Mouse (Mus musculus): ENCODE measurements around the gene 1810043G02Rik. TPM values are rescaled to one million over a fixed set of nuclear protein-coding genes. Genes with fewer than 3 reads are reported as not detected.
"Not testable (repeated sequence)": the region's sequence is repeated elsewhere in the genome, so short reads cannot be mapped to it uniquely, and the experiment has no call there.

Gene 1810043G02Rik
- total RNA-seq (2014; rRNA removed) (46.5 and 50.4 TPM in 2 replicates), polyA plus RNA-seq (2015; fragmentation: Nextera tagmentation; extraction: Ambion mirVana) (54.5 and 56.8 TPM in 2 replicates)

- Histone ChIP-seq H3K27me3 (ENCODE audit: insufficient read depth, low read length) (no peaks in the 10 kb centered on the region), H3K4me3 (ENCODE audit: low read depth, low read length) (peak within 1 kb of the TSS; percentile 79), H3K9ac (peak within 1 kb of the TSS; percentile 79), H3K4me2 (ENCODE audit: low read depth) (peak within 1 kb of the TSS; percentile 79), H3K9me3 (ENCODE audit: low read length) (no peaks in the 10 kb centered on the region), H3K36me3 (ENCODE audit: insufficient read depth) (peaks cover 7% of the 10 kb centered on the region; the same call in 1 of the 2 replicates), H3K27ac (ENCODE audit: low read depth, low read length) (peak within 1 kb of the TSS; percentile 82), H3K4me1 (ENCODE audit: insufficient read depth) (peaks cover 5% of the 10 kb centered on the region)
- DNase-seq (peak; percentile 99), ATAC-seq (peak; percentile 99)
- under 1% methylated on average over 57 of the region's 57 CpGs for WGBS
- TF ChIP-seq CTCF (IDR thresholded peaks at IDR 0.05; ENCODE audit: low read depth), result no peak
Measured at GRCm38 (mm10) chr10:77978351-77979350, at the start of gene 1810043G02Rik. Gene 1810043G02Rik (plus strand): TSS chr10:77978524.

- no peak overlapping the region for H3K9ac ChIP-seq
- DNase-seq (no peak), ATAC-seq (no peak)
- WGBS, result 71% methylated on average over 2 of the region's 2 CpGs
- TF ChIP-seq CTCF (IDR thresholded peaks at IDR 0.05; ENCODE audit: low read depth), result no peak
- H3K9me3 ChIP-seq (ENCODE audit: low read length), result no peaks in the 10 kb centered on the region
- H3K4me1 ChIP-seq (ENCODE audit: insufficient read depth), result no peaks in the 10 kb centered on the region
- H3K4me2 ChIP-seq (ENCODE audit: low read depth), result no peak overlapping the region
- H3K27ac ChIP-seq (ENCODE audit: low read depth, low read length), result no peak overlapping the region
- H3K4me3 ChIP-seq (ENCODE audit: low read depth, low read length), result no peak overlapping the region
- H3K27me3 ChIP-seq (ENCODE audit: insufficient read depth, low read length), result no peaks in the 10 kb centered on the region
- no peaks in the 10 kb centered on the region for H3K36me3 ChIP-seq (ENCODE audit: insufficient read depth)
Measured at GRCm38 (mm10) chr10:77939685-77940084, 38.6 kb upstream of the 1810043G02Rik start.

- not testable (repeated sequence) for H3K4me2 ChIP-seq (ENCODE audit: low read depth); H3K27ac ChIP-seq (ENCODE audit: low read depth, low read length); H3K27me3 ChIP-seq (ENCODE audit: insufficient read depth, low read length); H3K9me3 ChIP-seq (ENCODE audit: low read length); DNase-seq; ATAC-seq; H3K9ac ChIP-seq; H3K4me3 ChIP-seq (ENCODE audit: low read depth, low read length); H3K36me3 ChIP-seq (ENCODE audit: insufficient read depth); H3K4me1 ChIP-seq (ENCODE audit: insufficient read depth)
- WGBS, result 91% methylated on average over 9 of the region's 12 CpGs
Measured at GRCm38 (mm10) chr10:77950468-77950867, 27.9 kb upstream of the 1810043G02Rik start.

- ATAC-seq (no peak), DNase-seq (no peak)
- no peak for TF ChIP-seq CTCF (IDR thresholded peaks at IDR 0.05; ENCODE audit: low read depth)
- Histone ChIP-seq H3K9ac (no peak overlapping the region), H3K4me1 (ENCODE audit: insufficient read depth) (no peaks in the 10 kb centered on the region), H3K4me3 (ENCODE audit: low read depth, low read length) (no peak overlapping the region), H3K27me3 (ENCODE audit: insufficient read depth, low read length) (no peaks in the 10 kb centered on the region), H3K36me3 (ENCODE audit: insufficient read depth) (no peaks in the 10 kb centered on the region), H3K4me2 (ENCODE audit: low read depth) (no peak overlapping the region), H3K9me3 (ENCODE audit: low read length) (no peaks in the 10 kb centered on the region), H3K27ac (ENCODE audit: low read depth, low read length) (no peak overlapping the region)
- 82% methylated on average over 2 of the region's 2 CpGs for WGBS
Measured at GRCm38 (mm10) chr10:77962725-77963124, 15.6 kb upstream of the 1810043G02Rik start.

GRCm38 (mm10) chr10:77963971-77964370 is 14.4 kb upstream of the 1810043G02Rik start:
- Histone ChIP-seq H3K4me3 (ENCODE audit: low read depth, low read length) (no peak overlapping the region), H3K4me2 (ENCODE audit: low read depth) (no peak overlapping the region), H3K27me3 (ENCODE audit: insufficient read depth, low read length) (no peaks in the 10 kb centered on the region), H3K4me1 (ENCODE audit: insufficient read depth) (no peaks in the 10 kb centered on the region; the same call in 1 of the 2 replicates), H3K9ac (no peak overlapping the region), H3K36me3 (ENCODE audit: insufficient read depth) (no peaks in the 10 kb centered on the region), H3K27ac (ENCODE audit: low read depth, low read length) (no peak overlapping the region), H3K9me3 (ENCODE audit: low read length) (no peaks in the 10 kb centered on the region)
- WGBS, result 80% methylated on average over 6 of the region's 6 CpGs
- TF ChIP-seq CTCF (IDR thresholded peaks at IDR 0.05; ENCODE audit: low read depth), result no peak
- ATAC-seq (no peak), DNase-seq (no peak)

- DNase-seq, result peak; percentile 78
- H3K9ac ChIP-seq, result peak overlapping the region; percentile 53
- H3K9me3 ChIP-seq (ENCODE audit: low read length), result no peaks in the 10 kb centered on the region
- H3K4me1 ChIP-seq (ENCODE audit: insufficient read depth), result no peaks in the 10 kb centered on the region; the same call in 1 of the 2 replicates
- H3K36me3 ChIP-seq (ENCODE audit: insufficient read depth), result no peaks in the 10 kb centered on the region
- no peaks in the 10 kb centered on the region for H3K27me3 ChIP-seq (ENCODE audit: insufficient read depth, low read length)
- H3K4me3 ChIP-seq (ENCODE audit: low read depth, low read length), result peak overlapping the region; percentile 43
- peak; percentile 93 for ATAC-seq
- WGBS, result 8% methylated on average over 26 of the region's 26 CpGs
- TF ChIP-seq CTCF (IDR thresholded peaks at IDR 0.05; ENCODE audit: low read depth), result no peak
- H3K4me2 ChIP-seq (ENCODE audit: low read depth), result peak overlapping the region; percentile 91
- no peak overlapping the region for H3K27ac ChIP-seq (ENCODE audit: low read depth, low read length)
Measured at GRCm38 (mm10) chr10:77969274-77969972, 8.9 kb upstream of the 1810043G02Rik start.
